Mouse (Mus musculus) cerebellum, adult 2 months (tissue): ENCODE data around the gene Igsf8.

Experiments used
- CTCF ChIP-seq: fragments of 200-500 bp; IDR thresholded peaks from 2 replicates; pipeline ENCODE4 v1.5.1; 2011; ENCODE audit warnings: low read depth, mild to moderate bottlenecking, control low read depth, low read length, moderate library complexity, borderline replicate concordance; ENCODE audit not compliant: insufficient read depth
- POLR2A ChIP-seq: fragments of 200-500 bp; IDR thresholded peaks from 2 replicates; pipeline ENCODE4 v1.6.1; 2011; ENCODE audit warnings: low read length, control low read depth, borderline replicate concordance; ENCODE audit not compliant: insufficient read depth

DNA sequence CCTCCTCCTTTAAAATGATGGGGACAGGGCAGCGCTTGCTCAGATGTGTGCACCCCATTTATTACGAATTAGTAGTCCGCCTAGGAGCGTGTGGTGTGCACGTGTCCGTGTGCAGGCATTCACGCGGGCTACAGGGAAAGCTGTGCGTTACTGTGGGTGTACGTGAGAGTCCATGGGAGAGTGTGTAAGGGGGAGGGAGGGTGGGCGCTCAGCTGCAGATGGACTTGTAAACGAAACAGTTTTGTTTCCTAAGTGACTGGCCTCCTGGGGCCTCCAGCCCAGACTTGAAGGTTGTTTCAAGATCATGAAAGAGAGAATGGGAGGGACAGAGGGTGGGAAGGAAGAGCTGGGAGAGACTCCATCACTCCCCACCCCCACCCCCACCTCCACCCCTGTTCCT lies 39.7 kb downstream of the Igsf8 start:
- TF ChIP-seq CTCF, result no peak
- TF ChIP-seq POLR2A, result no peak
